Mouse (Mus musculus) heart, postnatal 0 days (tissue): Measurements from ENCODE around the gene Hist4h4. TPM values are rescaled to one million over a fixed set of nuclear protein-coding genes. Genes with fewer than 3 reads are reported as not detected.

Source experiments
- ATAC-seq: fragments of 200-750 bp; cut with Nextera tagmentation; 2 replicates; pipeline ENCODE4 v1.8.0; 2017; ENCODE audit warnings: low read depth, moderate number of reproducible peaks, moderate library complexity; ENCODE audit not compliant: insufficient read depth
- DNase-seq: peaks from one replicate; pipeline ENCODE4 v3.0.0-alpha.2; 2016; ENCODE audit warnings: low spot score
- H3K27ac ChIP-seq: fragments of 300-500 bp; sonication (generic); 2 replicates; pipeline ENCODE4 v1.5.1; 2014; ENCODE audit warnings: low read depth, mild to moderate bottlenecking
- H3K27me3 ChIP-seq: fragments of 300-500 bp; sonication (generic); 2 replicates; pipeline ENCODE4 v1.6.1; 2014; ENCODE audit warnings: low read length, mixed read lengths; ENCODE audit not compliant: control insufficient read depth, insufficient read depth
- H3K36me3 ChIP-seq: fragments of 300-500 bp; sonication (generic); replicated peaks from 2 replicates; pipeline ENCODE4 v1.6.1; 2014; ENCODE audit warnings: low read length, mixed read lengths; ENCODE audit not compliant: control insufficient read depth, insufficient read depth
- H3K4me1 ChIP-seq: fragments of 300-500 bp; sonication (generic); 2 replicates; pipeline ENCODE4 v1.6.1; 2014; ENCODE audit warnings: antibody characterized with exemption; ENCODE audit not compliant: control insufficient read depth, insufficient read depth
- H3K4me2 ChIP-seq: fragments of 300-500 bp; sonication (generic); 2 replicates; pipeline ENCODE4 v1.6.1; 2014; ENCODE audit warnings: low read depth, mild to moderate bottlenecking, low read length, moderate library complexity
- H3K4me3 ChIP-seq: fragments of 300-500 bp; sonication (generic); 2 replicates; pipeline ENCODE4 v1.5.1; 2014; ENCODE audit warnings: low read depth, low read length
- H3K9ac ChIP-seq: fragments of 300-500 bp; sonication (generic); replicated peaks from 2 replicates; pipeline ENCODE4 v1.6.1; 2014; ENCODE audit warnings: low read depth, low read length, mixed read lengths
- H3K9me3 ChIP-seq: fragments of 300-500 bp; sonication (generic); replicated peaks from 2 replicates; pipeline ENCODE4 v1.6.1; 2016; ENCODE audit warnings: low read length; ENCODE audit not compliant: control insufficient read depth
- CTCF ChIP-seq: IDR thresholded peaks from 2 replicates; pipeline ENCODE4 v1.5.1; 2016; ENCODE audit warnings: antibody characterized with exemption, control low read depth, low read depth
- EP300 ChIP-seq: IDR thresholded peaks from 2 replicates; pipeline ENCODE4 v1.6.1; 2016; ENCODE audit warnings: antibody characterized with exemption, low read depth
- WGBS: fragments of 180-500 bp; shearing (Covaris S2); extraction: QIAGEN DNeasy Blood & Tissue Kit; methylation state at CpG from one replicate; pipeline ENCODE4 v1.1.7; 2014; 5-methylcytosine and 5-hydroxymethylcytosine counted together
- microRNA-seq: library from miRNA; unstranded; fragments of <30 nt; microRNA quantifications from one replicate; pipeline ENCODE4, GENCODE M21; 2016
- polyA plus RNA-seq: library from polyadenylated mRNA; unstranded; fragments of >200 nt; fragmentation: Nextera tagmentation; extraction: Ambion mirVana; gene quantifications from 2 replicates; pipeline ENCODE4 v1.2.1, GENCODE M21; 2015
- total RNA-seq: library from RNA; depleted of rRNA; stranded (reverse); fragments of >200 nt; gene quantifications from 2 replicates; pipeline ENCODE4 v1.2.3, GENCODE M21; 2014; ENCODE audit warnings: low replicate concordance; rRNA removed

Gene Hist4h4
- total and polyA plus RNA-seq, 2 experiments from 2014 or later: 0.37 to 88.7 TPM

- 81% methylated on average over 12 of the region's 12 CpGs for WGBS
- H3K27me3 ChIP-seq: no peaks in the 10 kb centered on the region
- no peak for ATAC-seq
- no peaks in the 10 kb centered on the region for H3K4me1 ChIP-seq
- H3K9me3 ChIP-seq: no peaks in the 10 kb centered on the region
- TF ChIP-seq EP300 (no peak), CTCF (no peak)
- H3K27ac ChIP-seq: no peak overlapping the region
- H3K4me2 ChIP-seq: no peak overlapping the region
- no peak for DNase-seq
- H3K4me3 ChIP-seq: no peak overlapping the region
- H3K36me3 ChIP-seq: no peaks in the 10 kb centered on the region
- no peak overlapping the region for H3K9ac ChIP-seq
Observed at GRCm38 (mm10) chr6:136782146-136782545, 22.1 kb downstream of the Hist4h4 start.

- TF ChIP-seq EP300 (no peak), CTCF (no peak)
- WGBS: 73% methylated on average over 20 of the region's 20 CpGs
- Histone ChIP-seq H3K27ac (no peak within 1 kb of the TSS), H3K27me3 (no peaks in the 10 kb centered on the region), H3K4me2 (no peak within 1 kb of the TSS), H3K36me3 (no peaks in the 10 kb centered on the region), H3K4me3 (no peak within 1 kb of the TSS), H3K9me3 (no peaks in the 10 kb centered on the region), H3K4me1 (no peaks in the 10 kb centered on the region), H3K9ac (no peak within 1 kb of the TSS)
- no peak for DNase-seq
- no peak for ATAC-seq
Observed at GRCm38 (mm10) chr6:136781377-136781986, 22.7 kb downstream of the Hist4h4 start, which contains the start of gene Gucy2c. Gene Gucy2c, minus strand, starts transcription at chr6:136781765.

DNA sequence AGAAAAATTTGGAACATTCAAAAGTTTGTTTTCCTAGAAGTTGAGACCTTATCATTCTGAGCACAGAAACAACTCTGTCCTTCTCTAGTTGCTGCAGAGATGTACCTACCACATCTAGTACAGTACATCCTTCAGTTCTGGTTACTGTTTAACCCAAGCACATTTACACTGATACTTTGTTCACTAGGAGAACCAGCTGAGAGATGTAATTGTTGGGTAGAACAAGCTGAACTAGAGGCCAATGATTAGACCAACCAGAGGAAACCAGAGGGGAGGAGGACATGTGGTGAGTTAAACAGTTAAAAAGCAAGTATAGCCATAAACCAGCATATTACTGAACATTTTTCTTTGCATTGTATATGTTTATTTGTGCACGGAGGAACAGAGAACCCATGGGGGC is 27.8 kb downstream of the Hist4h4 start:
- no peak for DNase-seq
- Histone ChIP-seq H3K4me3 (no peak overlapping the region), H3K36me3 (no peaks in the 10 kb centered on the region), H3K4me1 (no peaks in the 10 kb centered on the region), H3K9me3 (no peaks in the 10 kb centered on the region), H3K9ac (no peak overlapping the region), H3K4me2 (no peak overlapping the region), H3K27me3 (no peaks in the 10 kb centered on the region), H3K27ac (no peak overlapping the region)
- ATAC-seq: no peak
- no peak for TF ChIP-seq CTCF
- TF ChIP-seq EP300: no peak
- WGBS: 83% methylated on average over 1 of the region's 1 CpGs

GRCm38 (mm10) chr6:136769859-136770258 is 34.4 kb downstream of the Hist4h4 start:
- WGBS: 75% methylated on average over 7 of the region's 7 CpGs
- no peak for DNase-seq
- Histone ChIP-seq H3K4me1 (no peaks in the 10 kb centered on the region), H3K9me3 (no peaks in the 10 kb centered on the region), H3K9ac (no peak overlapping the region), H3K4me2 (no peak overlapping the region), H3K36me3 (no peaks in the 10 kb centered on the region), H3K27me3 (no peaks in the 10 kb centered on the region), H3K27ac (no peak overlapping the region), H3K4me3 (no peak overlapping the region)
- no peak for TF ChIP-seq CTCF
- TF ChIP-seq EP300: no peak
- ATAC-seq: no peak

DNA sequence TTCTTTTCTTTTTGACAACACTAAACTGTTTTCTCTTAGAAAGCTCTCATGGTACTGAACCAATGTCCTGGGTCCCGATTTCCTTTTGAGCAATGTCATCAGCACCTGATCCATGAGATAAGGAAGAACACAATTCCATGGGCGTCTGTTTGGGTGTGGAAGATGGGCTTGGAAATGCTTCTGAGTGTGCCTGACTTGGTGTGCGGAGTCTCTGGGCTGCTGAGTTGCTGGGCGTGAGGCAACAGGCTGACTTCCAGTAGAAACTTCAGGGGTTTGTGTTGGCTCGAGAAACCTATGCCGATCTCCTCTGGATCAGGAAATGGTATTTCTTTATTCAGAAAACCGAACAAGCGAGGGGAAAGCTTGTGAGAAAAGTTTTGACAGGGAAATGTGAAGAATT is 35.1 kb downstream of the Hist4h4 start:
- Histone ChIP-seq H3K4me3 (no peak overlapping the region), H3K9ac (no peak overlapping the region), H3K4me1 (peaks cover 4% of the 10 kb centered on the region), H3K27me3 (no peaks in the 10 kb centered on the region), H3K27ac (no peak overlapping the region), H3K4me2 (no peak overlapping the region), H3K9me3 (no peaks in the 10 kb centered on the region), H3K36me3 (no peaks in the 10 kb centered on the region)
- DNase-seq: no peak
- TF ChIP-seq CTCF: no peak
- no peak for TF ChIP-seq EP300
- no peak for ATAC-seq
- 65% methylated on average over 8 of the region's 8 CpGs for WGBS

- no peak for TF ChIP-seq CTCF
- TF ChIP-seq EP300: no peak
- no peak overlapping the region for H3K4me2 ChIP-seq
- ATAC-seq: peak; percentile 14; the same call in 1 of the 2 replicates
- no peak overlapping the region for H3K9ac ChIP-seq
- H3K4me1 ChIP-seq: peaks cover 10% of the 10 kb centered on the region
- no peak overlapping the region for H3K4me3 ChIP-seq
- no peak for DNase-seq
- 4% methylated on average over 1 of the region's 1 CpGs for WGBS
- no peaks in the 10 kb centered on the region for H3K27me3 ChIP-seq
- no peaks in the 10 kb centered on the region for H3K9me3 ChIP-seq
- no peak overlapping the region for H3K27ac ChIP-seq
- no peaks in the 10 kb centered on the region for H3K36me3 ChIP-seq
Observed at GRCm38 (mm10) chr6:136763912-136764311, 40.3 kb downstream of the Hist4h4 start.

Small RNA genes within 50 kb of the gene (microRNA-seq; reads per million reads assigned to microRNA genes)
- not detected for gene Gm44364

Other genes with a start within 250 kb of the Hist4h4 start
- 6.1 and 11.9 TPM in 2 replicates for gene Plbd1, start 142.5 kb downstream of the Hist4h4 start, total RNA-seq
- gene Plbd1, start 142.5 kb downstream of the Hist4h4 start, polyA plus RNA-seq: 11.7 and 13.3 TPM in 2 replicates
- not detected in 2 replicates for gene Gucy2c, start 22.6 kb downstream of the Hist4h4 start, total RNA-seq
- gene Gucy2c, start 22.6 kb downstream of the Hist4h4 start, polyA plus RNA-seq: not detected in 2 replicates
- gene H2afj, start 3.8 kb upstream of the Hist4h4 start, total RNA-seq: 13.1 and 19.3 TPM in 2 replicates
- 88.8 and 88.9 TPM in 2 replicates for gene H2afj, start 3.8 kb upstream of the Hist4h4 start, polyA plus RNA-seq
- gene BC049715, start 23.2 kb upstream of the Hist4h4 start, total RNA-seq: 0.04 and 0.43 TPM in 2 replicates
- 1.4 and 2.5 TPM in 2 replicates for gene BC049715, start 23.2 kb upstream of the Hist4h4 start, polyA plus RNA-seq
- 28.2 and 37.7 TPM in 2 replicates for gene Wbp11, start 23.8 kb upstream of the Hist4h4 start, total RNA-seq
- gene Wbp11, start 23.8 kb upstream of the Hist4h4 start, polyA plus RNA-seq: 51.1 and 52.7 TPM in 2 replicates
- gene Smco3, start 31.0 kb upstream of the Hist4h4 start, total RNA-seq: not detected in 2 replicates
- gene Smco3, start 31.0 kb upstream of the Hist4h4 start, polyA plus RNA-seq: not detected in 2 replicates
- 19.3 and 28.8 TPM in 2 replicates for gene Art4, start 53.3 kb upstream of the Hist4h4 start, total RNA-seq
- 8.7 and 11.4 TPM in 2 replicates for gene Art4, start 53.3 kb upstream of the Hist4h4 start, polyA plus RNA-seq
- 344 and 362 TPM in 2 replicates for gene Mgp, start 71.4 kb upstream of the Hist4h4 start, total RNA-seq
- 403 and 465 TPM in 2 replicates for gene Mgp, start 71.4 kb upstream of the Hist4h4 start, polyA plus RNA-seq
- gene Erp27, start 117.8 kb upstream of the Hist4h4 start, total RNA-seq: 1.7 TPM in 1 of 2 replicates, not detected in the other
- 0.75 and 0.83 TPM in 2 replicates for gene Erp27, start 117.8 kb upstream of the Hist4h4 start, polyA plus RNA-seq
- 0.19 TPM in 1 of 2 replicates, not detected in the other for gene Pde6h, start 119.4 kb upstream of the Hist4h4 start, total RNA-seq
- 0.04 and 0.25 TPM in 2 replicates for gene Pde6h, start 119.4 kb upstream of the Hist4h4 start, polyA plus RNA-seq
- 42.2 and 45.9 TPM in 2 replicates for gene Arhgdib, start 137.5 kb upstream of the Hist4h4 start, total RNA-seq
- gene Arhgdib, start 137.5 kb upstream of the Hist4h4 start, polyA plus RNA-seq: 56.7 and 58.8 TPM in 2 replicates